Mouse (Mus musculus) heart, embryonic 13.5 days (tissue): ENCODE measurements around the gene Klhdc7a. TPM values are rescaled to one million over a fixed set of nuclear protein-coding genes. Genes with fewer than 3 reads are reported as not detected.
A peak's percentile ranks its signal among the peaks of the same experiment; 100 is the strongest.

ENCODE experiments used
- ATAC-seq: fragments of 200-750 bp; cut with Nextera tagmentation; 2 replicates; pipeline ENCODE4 v1.8.0; 2017; ENCODE audit warnings: moderate TSS enrichment; ENCODE audit not compliant: insufficient number of reproducible peaks, low FRiP score, low TSS enrichment; ENCODE audit errors: extremely low read depth
- H3K27ac ChIP-seq: fragments of 300-500 bp; sonication (generic); replicated peaks from 2 replicates; pipeline ENCODE4 v1.5.1; 2015; ENCODE audit warnings: moderate library complexity, mild to moderate bottlenecking, inconsistent platforms
- H3K27me3 ChIP-seq: fragments of 300-500 bp; sonication (generic); replicated peaks from 2 replicates; pipeline ENCODE4 v1.6.1; 2015; ENCODE audit warnings: mild to moderate bottlenecking, inconsistent platforms
- H3K36me3 ChIP-seq: fragments of 300-500 bp; sonication (generic); 2 replicates; pipeline ENCODE4 v1.6.1; 2015; ENCODE audit warnings: mild to moderate bottlenecking, inconsistent platforms
- H3K4me1 ChIP-seq: fragments of 300-500 bp; sonication (generic); 2 replicates; pipeline ENCODE4 v1.6.1; 2015; ENCODE audit warnings: inconsistent platforms
- H3K4me2 ChIP-seq: fragments of 300-500 bp; sonication (generic); 2 replicates; pipeline ENCODE4 v1.6.1; 2015; ENCODE audit warnings: inconsistent platforms, mild to moderate bottlenecking, moderate library complexity
- H3K4me3 ChIP-seq: fragments of 300-500 bp; sonication (generic); 2 replicates; pipeline ENCODE4 v1.5.1; 2015; ENCODE audit warnings: moderate library complexity, mild to moderate bottlenecking, inconsistent platforms
- H3K9ac ChIP-seq: fragments of 300-500 bp; sonication (generic); 2 replicates; pipeline ENCODE4 v1.6.1; 2015; ENCODE audit warnings: inconsistent platforms, mild to moderate bottlenecking, moderate library complexity
- H3K9me3 ChIP-seq: fragments of 300-500 bp; sonication (generic); 2 replicates; pipeline ENCODE4 v1.6.1; 2016; ENCODE audit warnings: inconsistent platforms
- WGBS: fragments of 180-500 bp; shearing (Covaris S2); methylation state at CpG from one replicate; pipeline ENCODE4 v1.1.7; 2015; ENCODE audit warnings: mixed read lengths; 5-methylcytosine and 5-hydroxymethylcytosine counted together
- polyA plus RNA-seq: library from polyadenylated mRNA; unstranded; fragments of >200 nt; fragmentation: Nextera tagmentation; extraction: Ambion mirVana; gene quantifications from 2 replicates; pipeline ENCODE4 v1.2.1, GENCODE M21; 2015

Klhdc7a gene
- polyA plus RNA-seq, 1 experiment from 2014 or later: 0.11 TPM

GRCm38 (mm10) chr4:139960086-139960713 is 7.6 kb downstream of the Klhdc7a start:
- 84% methylated on average over 12 of the region's 12 CpGs for WGBS
- Histone ChIP-seq H3K4me3 (no peak overlapping the region), H3K27ac (no peak overlapping the region), H3K27me3 (0 out of 2 replicates have a peak, but pooled peaks cover 3% of the 10 kb centered on the region), H3K9me3 (no peaks in the 10 kb centered on the region), H3K4me2 (no peak overlapping the region), H3K9ac (no peak overlapping the region), H3K4me1 (no peaks in the 10 kb centered on the region), H3K36me3 (no peaks in the 10 kb centered on the region)
- ATAC-seq: no peak

DNA sequence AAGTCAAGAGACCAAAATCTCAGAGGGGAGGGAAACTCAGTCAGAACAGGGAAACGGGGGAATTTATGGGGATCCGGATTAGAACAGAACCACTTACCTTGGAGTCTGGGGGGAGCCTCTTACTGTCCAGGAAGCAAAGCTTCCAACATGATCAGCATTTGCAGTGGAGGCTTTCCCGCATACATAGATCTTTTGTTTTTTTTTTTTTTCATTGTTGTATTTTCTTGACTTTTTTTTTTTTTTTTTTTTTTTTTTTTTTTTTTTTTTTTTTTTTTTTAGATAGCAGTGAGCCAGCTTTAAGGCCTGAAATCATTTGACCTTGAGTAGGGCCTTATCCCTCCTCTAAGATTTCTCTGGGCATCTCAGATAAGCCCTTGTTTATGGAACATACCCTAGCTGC is 8.6 kb downstream of the Klhdc7a start:
- Histone ChIP-seq H3K4me3 (no peak overlapping the region), H3K9me3 (no peaks in the 10 kb centered on the region), H3K4me2 (no peak overlapping the region), H3K4me1 (no peaks in the 10 kb centered on the region), H3K36me3 (no peaks in the 10 kb centered on the region), H3K27ac (no peak overlapping the region), H3K27me3 (0 out of 2 replicates have a peak, but pooled peaks cover 3% of the 10 kb centered on the region), H3K9ac (no peak overlapping the region)
- no peak for ATAC-seq
- 80% methylated on average over 3 of the region's 3 CpGs for WGBS

DNA sequence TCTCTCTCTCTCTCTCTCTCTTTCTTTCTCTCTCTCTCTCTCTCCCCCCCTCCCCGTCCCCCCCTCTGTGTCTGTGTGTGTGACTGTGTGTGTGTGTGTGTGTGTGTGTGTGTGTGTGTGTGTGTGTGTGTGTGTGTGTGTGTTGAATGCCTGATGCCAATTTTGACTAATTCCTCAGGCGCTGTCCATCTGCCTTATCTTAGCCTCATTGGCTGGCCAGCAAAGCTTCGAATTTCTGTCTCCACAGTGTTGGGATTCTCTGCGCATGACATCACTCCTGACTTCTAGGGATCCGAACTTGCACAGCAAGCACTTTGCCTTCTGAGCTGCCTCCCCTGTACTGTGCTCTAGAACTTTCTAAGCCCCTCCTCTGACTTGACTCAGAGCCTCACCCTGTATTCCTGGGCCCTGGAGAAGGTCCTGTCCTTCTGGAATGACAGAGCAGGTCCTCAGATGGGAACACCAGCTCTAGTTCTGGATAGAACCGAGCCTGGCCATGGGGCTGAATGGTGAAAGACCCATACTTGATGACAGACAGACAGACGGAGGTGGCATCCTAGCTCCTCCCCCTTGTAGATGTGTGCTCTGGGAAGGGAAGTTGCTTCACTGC is 16.8 kb downstream of the Klhdc7a start:
- Histone ChIP-seq H3K4me2 (0 out of 2 replicates have a peak overlapping the region, but pooled peaks have one; percentile 65), H3K4me1 (peaks cover 6% of the 10 kb centered on the region), H3K27me3 (0 out of 2 replicates have a peak, but pooled peaks cover 4% of the 10 kb centered on the region), H3K27ac (no peak overlapping the region), H3K36me3 (no peaks in the 10 kb centered on the region), H3K9ac (no peak overlapping the region), H3K4me3 (no peak overlapping the region), H3K9me3 (peaks cover 6% of the 10 kb centered on the region; the same call in 1 of the 2 replicates)
- 40% methylated on average over 5 of the region's 7 CpGs for WGBS
- ATAC-seq: no peak

DNA sequence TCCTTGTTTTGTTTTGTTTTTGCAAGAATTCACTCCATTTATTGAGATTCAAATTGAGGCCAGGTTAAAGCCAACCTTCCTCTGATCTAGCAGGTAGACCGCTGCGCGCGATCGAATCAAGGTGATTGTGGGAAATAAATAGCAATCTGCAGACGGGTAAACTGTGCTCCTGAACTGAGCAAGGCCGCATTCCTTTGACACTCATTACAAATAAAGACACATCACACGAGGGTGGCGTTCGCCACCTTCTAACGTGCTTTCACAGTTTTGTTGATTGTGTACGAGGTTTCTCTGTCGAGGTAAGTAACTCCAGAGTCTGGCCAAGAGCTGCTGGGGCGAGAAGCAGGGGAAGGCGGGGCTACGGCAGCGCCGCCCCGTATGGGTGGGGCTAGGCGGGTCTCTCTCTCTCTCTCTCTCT is 17.4 kb downstream of the Klhdc7a start:
- Histone ChIP-seq H3K36me3 (no peaks in the 10 kb centered on the region), H3K9me3 (peaks cover 6% of the 10 kb centered on the region; the same call in 1 of the 2 replicates), H3K27me3 (0 out of 2 replicates have a peak, but pooled peaks cover 4% of the 10 kb centered on the region), H3K4me3 (peak overlapping the region; percentile 33), H3K9ac (peak overlapping the region; percentile 20; the same call in 1 of the 2 replicates), H3K4me1 (peaks cover 6% of the 10 kb centered on the region), H3K27ac (no peak overlapping the region), H3K4me2 (peak overlapping the region; percentile 65)
- ATAC-seq: no peak
- WGBS: 1% methylated on average over 20 of the region's 20 CpGs

GRCm38 (mm10) chr4:139948591-139948990 is 19.2 kb downstream of the Klhdc7a start:
- peaks cover 6% of the 10 kb centered on the region for H3K4me1 ChIP-seq
- no peak overlapping the region for H3K4me2 ChIP-seq
- 31% methylated on average over 7 of the region's 7 CpGs for whole genome bisulfite sequencing
- 0 out of 2 replicates have a peak, but pooled peaks cover 4% of the 10 kb centered on the region for H3K27me3 ChIP-seq
- ATAC-seq: no peak
- H3K27ac ChIP-seq: no peak overlapping the region
- H3K36me3 ChIP-seq: no peaks in the 10 kb centered on the region
- no peak overlapping the region for H3K9ac ChIP-seq
- no peak overlapping the region for H3K4me3 ChIP-seq
- peaks cover 12% of the 10 kb centered on the region; the same call in 1 of the 2 replicates for H3K9me3 ChIP-seq

DNA sequence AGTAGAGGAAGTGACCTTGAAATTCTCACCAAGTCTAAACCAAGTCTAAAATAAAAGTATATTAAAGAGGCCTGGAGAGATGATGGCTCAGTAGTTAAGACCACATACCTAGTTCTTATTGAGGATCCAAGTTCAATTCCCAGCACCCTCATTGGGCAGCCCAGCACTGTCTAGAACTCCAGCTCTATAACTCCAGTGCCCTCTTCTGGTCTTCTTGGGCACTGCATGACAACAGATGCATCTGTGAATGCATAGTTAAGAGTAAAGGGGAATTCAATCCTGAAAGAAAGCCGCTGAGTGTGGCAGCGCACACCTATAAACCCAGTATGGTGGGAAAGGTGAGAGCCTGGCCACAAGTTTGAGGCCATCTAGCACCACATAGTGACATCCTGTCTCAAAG is 20.5 kb downstream of the Klhdc7a start:
- no peaks in the 10 kb centered on the region for H3K36me3 ChIP-seq
- peaks cover 6% of the 10 kb centered on the region for H3K4me1 ChIP-seq
- no peak overlapping the region for H3K9ac ChIP-seq
- H3K27ac ChIP-seq: no peak overlapping the region
- no peak for ATAC-seq
- H3K4me2 ChIP-seq: no peak overlapping the region
- WGBS: 89% methylated on average over 2 of the region's 2 CpGs
- H3K4me3 ChIP-seq: no peak overlapping the region
- peaks cover 9% of the 10 kb centered on the region; the same call in 1 of the 2 replicates for H3K9me3 ChIP-seq
- 0 out of 2 replicates have a peak, but pooled peaks cover 4% of the 10 kb centered on the region for H3K27me3 ChIP-seq

GRCm38 (mm10) chr4:139941831-139942230 is 26.0 kb downstream of the Klhdc7a start:
- H3K36me3 ChIP-seq: no peaks in the 10 kb centered on the region
- ATAC-seq: no peak
- 0 out of 2 replicates have a peak, but pooled peaks cover 9% of the 10 kb centered on the region for H3K9me3 ChIP-seq
- no peak overlapping the region for H3K9ac ChIP-seq
- no peaks in the 10 kb centered on the region for H3K27me3 ChIP-seq
- H3K27ac ChIP-seq: no peak overlapping the region
- H3K4me3 ChIP-seq: no peak overlapping the region
- WGBS: 79% methylated on average over 2 of the region's 2 CpGs
- no peak overlapping the region for H3K4me2 ChIP-seq
- no peaks in the 10 kb centered on the region for H3K4me1 ChIP-seq

DNA sequence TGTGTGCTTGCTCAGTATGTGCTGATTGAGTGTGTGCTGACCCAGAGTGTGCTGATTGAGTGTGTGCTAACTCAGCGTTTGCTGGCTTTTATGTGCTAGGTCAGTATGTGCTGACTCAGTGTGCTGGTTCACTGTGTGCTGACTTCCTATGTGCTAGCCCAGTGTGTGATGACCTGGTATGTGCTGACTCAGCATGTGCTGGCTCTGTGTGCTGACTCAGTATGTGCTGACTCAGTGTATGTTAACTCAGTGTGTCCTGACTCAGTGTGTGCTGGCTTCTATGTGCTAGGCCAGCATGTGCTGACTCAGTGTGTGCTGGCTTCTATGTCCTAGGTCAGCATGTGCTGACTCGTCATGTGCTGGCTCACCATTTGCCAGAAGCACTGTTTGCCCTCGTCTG is 32.3 kb downstream of the Klhdc7a start:
- Histone ChIP-seq H3K4me1 (no peaks in the 10 kb centered on the region), H3K4me3 (no peak overlapping the region), H3K4me2 (no peak overlapping the region), H3K9me3 (no peaks in the 10 kb centered on the region), H3K27ac (no peak overlapping the region), H3K27me3 (peaks cover 36% of the 10 kb centered on the region), H3K36me3 (no peaks in the 10 kb centered on the region), H3K9ac (no peak overlapping the region)
- 66% methylated on average over 3 of the region's 3 CpGs for WGBS
- ATAC-seq: no peak

DNA sequence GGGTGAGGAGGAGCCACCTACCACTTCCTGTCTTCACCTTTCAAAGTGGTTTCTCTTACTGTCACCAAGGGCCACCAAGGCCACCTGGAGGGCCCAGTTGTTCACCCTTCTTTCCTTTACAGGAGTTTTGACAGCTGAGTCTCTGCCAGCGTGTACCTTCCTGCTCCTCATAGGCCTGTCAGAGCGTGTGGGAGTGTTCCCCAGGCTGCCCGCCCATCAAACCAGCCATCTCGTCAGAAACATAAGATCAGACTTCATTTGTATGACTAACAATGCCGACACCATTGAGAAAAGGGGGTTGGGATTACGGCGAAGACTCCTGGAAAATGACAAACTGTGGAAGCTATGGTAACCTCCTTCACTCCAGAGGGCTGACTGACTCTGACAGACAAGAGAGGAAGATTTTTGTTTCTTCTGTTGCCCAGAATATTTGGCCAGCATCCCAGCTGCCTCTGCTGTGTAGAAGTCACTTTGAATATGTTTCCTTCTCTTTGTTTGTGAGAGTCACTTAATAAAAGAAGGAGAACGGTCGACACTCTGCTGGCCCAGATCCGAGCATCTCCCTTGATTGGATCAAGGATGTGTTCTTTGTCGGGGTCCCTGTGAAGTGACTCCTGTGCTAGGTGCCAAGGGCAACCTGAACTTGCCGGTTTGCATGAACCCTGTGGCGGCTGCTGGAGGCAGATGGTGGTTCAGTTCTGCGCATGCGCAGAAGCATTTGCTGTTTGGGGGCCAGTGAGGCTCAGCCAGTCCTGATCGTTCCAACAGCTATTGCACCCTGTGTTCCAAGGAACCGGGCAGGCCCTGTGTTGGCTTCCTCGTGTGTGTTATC is 34.6 kb downstream of the Klhdc7a start:
- Histone ChIP-seq H3K4me1 (no peaks in the 10 kb centered on the region), H3K27me3 (peaks cover 59% of the 10 kb centered on the region), H3K27ac (no peak overlapping the region), H3K9ac (no peak overlapping the region), H3K9me3 (no peaks in the 10 kb centered on the region), H3K4me3 (no peak overlapping the region), H3K4me2 (no peak overlapping the region), H3K36me3 (no peaks in the 10 kb centered on the region)
- WGBS: 69% methylated on average over 18 of the region's 18 CpGs
- ATAC-seq: no peak

- 18% methylated on average over 12 of the region's 12 CpGs for WGBS
- peaks cover 70% of the 10 kb centered on the region for H3K27me3 ChIP-seq
These were observed 35.9 kb downstream of the Klhdc7a start for GRCm38 (mm10) chr4:139931790-139932510.

DNA sequence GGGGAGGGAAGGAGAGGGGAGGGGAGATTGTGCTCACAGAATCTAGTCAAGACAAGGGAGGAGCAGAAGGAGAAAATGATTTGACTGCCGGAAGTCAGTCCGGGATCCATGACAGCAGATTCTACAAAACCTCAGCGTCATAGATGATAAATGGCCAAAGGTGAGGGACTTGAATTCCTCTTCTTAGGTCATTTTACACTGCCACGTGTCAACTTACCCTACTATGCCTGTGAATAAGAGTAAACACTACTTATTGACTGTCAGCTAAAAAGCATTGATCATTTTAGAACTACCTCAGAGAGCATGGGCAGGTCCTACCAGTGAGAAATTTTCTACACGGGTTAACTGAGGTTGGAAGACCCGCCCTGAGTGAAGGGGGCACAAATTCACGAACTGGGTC is 36.9 kb downstream of the Klhdc7a start:
- Histone ChIP-seq H3K27me3 (peaks cover 81% of the 10 kb centered on the region), H3K9me3 (no peaks in the 10 kb centered on the region), H3K4me2 (no peak overlapping the region), H3K4me3 (no peak overlapping the region), H3K4me1 (no peaks in the 10 kb centered on the region), H3K27ac (no peak overlapping the region), H3K36me3 (no peaks in the 10 kb centered on the region), H3K9ac (no peak overlapping the region)
- WGBS: 30% methylated on average over 7 of the region's 7 CpGs
- no peak for ATAC-seq

More at GRCm38 (mm10) chr4:139931790-139932510, 35.9 kb downstream of the Klhdc7a start:
- Histone ChIP-seq H3K9me3 (no peaks in the 10 kb centered on the region), H3K36me3 (no peaks in the 10 kb centered on the region), H3K27ac (no peak overlapping the region), H3K9ac (no peak overlapping the region), H3K4me3 (no peak overlapping the region), H3K4me2 (no peak overlapping the region), H3K4me1 (no peaks in the 10 kb centered on the region)
- ATAC-seq: no peak
